Mouse (Mus musculus) layer of hippocampus, adult 9-11 months (tissue): ENCODE data around the gene Sh3pxd2a.

Experiments
- DNase-seq: peaks from one replicate; pipeline ENCODE4 v3.0.0; 2022

Sh3pxd2a gene

GRCm38 (mm10) chr19:47305401-47305800 is 158.8 kb downstream of the Sh3pxd2a start:
- DNase-seq, result no peak

- no peak for DNase-seq
These were observed 159.9 kb downstream of the Sh3pxd2a start for GRCm38 (mm10) chr19:47304170-47304745.

GRCm38 (mm10) chr19:47303128-47303527 is 161.1 kb downstream of the Sh3pxd2a start:
- DNase-seq, result no peak

DNA sequence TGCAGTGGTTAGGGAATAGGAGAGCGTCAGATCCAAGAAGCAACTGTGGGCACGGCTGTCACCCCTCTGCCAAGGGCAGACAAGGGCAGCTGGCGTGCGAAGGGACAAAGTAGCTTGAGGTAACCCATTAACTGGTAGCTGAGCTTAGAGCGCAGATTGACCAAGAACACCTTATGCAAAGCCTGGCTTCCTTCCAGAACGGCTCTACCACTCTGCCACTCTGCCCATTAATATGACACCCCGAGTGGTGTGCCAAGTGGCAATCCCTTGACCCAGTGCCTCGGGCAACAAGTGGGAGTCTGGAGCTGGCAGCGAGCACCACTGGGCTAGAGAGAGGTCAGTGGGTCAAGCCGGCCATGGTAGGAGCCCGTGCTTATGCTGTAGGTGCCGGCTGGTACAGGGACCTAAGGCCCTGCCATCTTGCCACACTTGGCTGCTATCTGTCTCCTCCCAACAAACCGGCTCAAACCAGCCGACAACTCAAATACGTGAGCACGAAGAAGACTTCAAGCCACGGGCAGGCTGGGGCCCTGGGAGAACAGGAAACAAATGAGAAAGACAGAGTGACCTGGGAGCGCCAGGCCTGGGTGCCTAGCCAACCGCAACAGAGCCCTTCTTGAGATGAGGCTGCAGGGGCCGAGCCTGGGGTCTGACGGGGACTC is 161.9 kb downstream of the Sh3pxd2a start:
- DNase-seq, result no peak

- DNase-seq, result no peak
These were observed 162.7 kb downstream of the Sh3pxd2a start for GRCm38 (mm10) chr19:47301303-47302190.

DNA sequence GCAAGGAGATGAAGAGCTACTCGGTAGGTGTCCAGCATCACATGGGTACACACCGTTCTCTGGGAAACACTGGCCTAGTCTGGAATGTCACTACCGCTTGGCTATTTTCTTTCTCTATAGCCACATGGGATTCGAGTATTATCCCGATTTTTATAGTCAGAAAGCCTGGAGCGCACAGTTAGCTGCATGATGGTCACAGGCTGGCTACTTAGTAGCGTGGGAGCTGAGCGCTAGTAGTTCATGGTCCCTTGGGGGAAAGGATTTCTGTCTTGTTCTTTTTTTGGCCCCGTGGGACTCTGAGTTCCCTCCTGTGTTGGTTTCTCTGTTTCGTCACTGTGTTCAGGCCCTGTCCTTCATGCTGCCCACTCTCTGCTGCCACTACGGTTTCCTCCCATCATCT is 166.1 kb downstream of the Sh3pxd2a start:
- DNase-seq, result no peak

DNA sequence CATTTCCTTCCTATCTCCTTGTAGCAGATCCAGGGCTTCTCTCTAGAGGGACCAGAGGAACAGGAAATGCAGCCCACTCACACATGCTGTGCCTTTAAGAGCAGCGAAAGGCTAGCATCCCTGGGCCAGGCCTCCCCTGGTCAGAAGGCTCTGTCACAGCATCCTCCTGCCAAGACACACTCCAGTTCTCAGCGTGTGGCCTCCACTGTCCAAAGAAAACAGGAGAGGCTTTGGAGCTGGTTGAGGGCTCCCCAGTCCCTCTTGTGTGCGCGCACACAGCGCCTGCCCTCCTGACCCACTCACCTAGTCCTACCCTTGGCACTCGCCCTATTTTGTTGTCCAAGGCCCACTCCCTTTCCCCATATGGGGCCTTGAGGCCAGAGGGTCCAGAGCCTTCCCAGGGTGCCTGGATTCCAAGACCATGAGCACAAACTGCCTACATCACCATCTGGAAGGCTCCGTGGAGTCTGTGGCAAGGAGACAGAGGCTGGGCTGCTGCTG is 171.7 kb downstream of the Sh3pxd2a start:
- no peak for DNase-seq

GRCm38 (mm10) chr19:47291307-47292080 is 172.7 kb downstream of the Sh3pxd2a start:
- no peak for DNase-seq

DNA sequence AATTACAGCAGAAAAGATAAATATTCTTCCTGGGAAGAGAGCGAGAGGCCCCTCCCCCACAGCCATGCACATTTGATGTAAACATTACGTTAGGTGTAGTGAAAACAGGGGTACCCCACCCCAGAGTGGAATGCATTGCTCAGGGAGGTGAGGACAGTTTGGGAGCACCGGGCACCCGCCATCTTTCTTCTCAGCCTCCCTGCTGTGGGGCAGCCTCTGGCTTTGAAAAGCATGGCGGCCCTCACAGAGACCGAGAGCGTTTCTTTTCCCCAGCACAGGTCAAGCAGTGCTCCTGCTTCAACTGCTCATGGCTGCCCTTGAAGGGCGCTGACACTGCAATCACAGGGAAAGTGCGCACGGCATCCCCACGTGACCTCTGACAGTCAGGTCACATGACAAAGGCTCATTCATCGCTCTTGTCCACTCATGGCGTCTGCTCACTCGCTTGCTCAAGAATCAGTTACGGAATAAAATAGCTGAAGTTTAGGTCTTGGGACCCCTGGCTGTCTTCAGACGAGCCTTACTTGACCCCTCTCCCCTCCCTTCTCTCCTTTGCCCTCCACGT is 177.2 kb downstream of the Sh3pxd2a start:
- no peak for DNase-seq

DNA sequence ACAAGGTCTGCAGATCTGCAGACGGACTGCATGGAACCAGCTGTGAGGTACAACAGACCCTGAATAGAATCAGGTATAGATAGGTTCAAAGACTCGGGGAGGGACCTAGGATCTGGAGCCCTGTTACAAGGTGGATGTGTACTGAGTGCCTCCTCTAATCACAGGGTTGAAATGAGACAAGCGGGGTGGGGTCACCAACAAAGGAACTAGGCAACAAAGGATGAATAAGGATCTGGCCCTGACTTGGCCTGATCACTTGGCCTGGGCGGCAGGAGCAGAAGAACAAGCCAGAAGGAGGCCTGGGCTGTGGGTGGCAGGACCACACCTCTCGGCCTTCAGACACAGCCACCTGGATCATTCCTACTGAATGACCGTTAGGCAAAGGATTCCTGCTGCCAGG is 178.6 kb downstream of the Sh3pxd2a start:
- no peak for DNase-seq

DNA sequence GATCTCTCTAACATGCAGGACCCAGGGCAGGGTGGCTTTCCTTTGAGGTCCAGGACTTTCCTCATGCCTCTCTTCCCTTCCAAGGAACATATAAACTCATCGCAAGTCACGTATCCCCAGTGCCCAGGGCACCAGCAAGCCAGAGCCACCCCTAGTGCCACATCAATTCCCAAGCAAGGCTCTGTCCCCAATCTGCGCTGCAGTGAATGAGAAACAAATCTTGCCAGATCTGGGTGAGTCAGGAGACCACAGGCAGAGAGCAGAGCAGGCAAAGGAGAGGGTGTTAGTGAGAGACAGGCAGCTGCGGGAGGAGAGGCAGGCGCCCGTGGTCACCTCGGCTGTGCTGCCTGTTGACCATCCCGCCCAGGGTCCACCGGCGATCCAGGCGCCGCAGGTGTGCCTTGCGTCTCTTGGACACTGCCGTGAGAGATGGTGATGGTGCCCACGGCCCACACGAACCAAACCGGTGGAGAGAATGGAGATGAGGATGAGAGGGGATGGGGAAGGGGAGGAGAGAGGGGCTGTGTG is 181.4 kb downstream of the Sh3pxd2a start:
- no peak for DNase-seq

DNA sequence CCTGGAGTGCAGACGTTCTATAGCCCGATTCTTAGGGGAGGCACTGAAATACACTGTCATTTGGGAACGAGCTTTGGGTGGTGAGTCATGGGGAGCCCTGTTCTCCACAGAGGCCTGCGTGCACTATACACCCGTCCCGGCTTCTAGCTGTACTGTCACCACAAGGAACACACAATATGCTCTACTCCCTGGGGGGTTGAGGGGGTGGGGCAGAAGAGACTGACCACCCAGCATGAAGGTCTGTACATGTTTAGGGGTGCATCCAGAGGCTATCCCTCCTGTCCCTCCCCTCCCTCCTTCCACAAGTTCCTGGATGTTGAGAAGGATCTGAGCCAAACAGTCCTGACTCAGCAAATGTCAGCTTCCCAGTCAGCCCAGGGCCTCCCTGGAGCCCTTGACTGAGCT is 182.1 kb downstream of the Sh3pxd2a start:
- DNase-seq, result no peak

- peak; percentile 61 for DNase-seq
These were observed 183.3 kb downstream of the Sh3pxd2a start for GRCm38 (mm10) chr19:47280894-47281293.

GRCm38 (mm10) chr19:47279788-47280532 is 184.2 kb downstream of the Sh3pxd2a start:
- DNase-seq, result peak; percentile 90

DNA sequence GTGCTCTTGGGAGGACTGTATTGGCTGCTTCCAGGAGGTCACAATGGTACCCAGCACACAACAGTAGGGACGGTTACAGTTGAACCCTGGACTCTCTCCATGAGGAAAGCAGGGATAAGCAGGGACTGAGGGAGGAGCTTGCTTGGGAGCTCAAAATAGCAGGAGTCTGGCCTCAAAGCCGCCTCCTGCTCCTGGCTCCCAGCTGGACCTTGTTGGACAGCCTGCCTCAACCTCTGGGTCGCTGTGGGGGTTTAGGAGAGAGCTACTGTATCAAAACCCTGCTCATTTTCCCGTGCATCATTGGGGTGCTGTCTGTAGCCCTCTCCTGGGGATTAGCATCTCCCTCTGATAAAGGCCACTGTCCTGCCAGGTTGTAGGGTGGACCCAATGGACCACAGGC is 184.8 kb downstream of the Sh3pxd2a start:
- DNase-seq, result no peak

GRCm38 (mm10) chr19:47276730-47277129 is 187.5 kb downstream of the Sh3pxd2a start:
- DNase-seq, result peak; percentile 82

DNA sequence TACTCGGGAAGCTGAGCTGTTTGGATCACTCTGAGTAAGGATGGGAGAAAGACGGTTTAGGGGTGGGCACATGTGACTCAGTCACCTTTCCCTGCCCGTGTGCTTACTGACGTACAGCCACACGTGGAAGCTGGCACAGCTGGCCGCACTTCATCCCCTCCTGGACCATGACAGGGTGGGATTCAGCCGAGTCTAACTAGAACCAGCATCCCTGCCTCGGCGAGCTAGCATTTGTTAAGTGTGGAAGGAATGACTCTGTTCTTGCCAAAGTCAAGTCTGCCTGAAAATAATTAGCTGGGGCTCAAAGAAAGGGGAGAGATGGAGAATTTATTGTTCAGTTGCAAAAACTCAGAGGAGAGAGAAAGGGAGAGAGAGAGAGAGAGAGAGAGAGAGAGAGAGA is 193.7 kb downstream of the Sh3pxd2a start:
- no peak for DNase-seq

GRCm38 (mm10) chr19:47269729-47270128 is 194.5 kb downstream of the Sh3pxd2a start:
- no peak for DNase-seq

- DNase-seq, result no peak
These were observed 197.1 kb downstream of the Sh3pxd2a start for GRCm38 (mm10) chr19:47267066-47267465.

- DNase-seq, result no peak
These were observed 198.0 kb downstream of the Sh3pxd2a start for GRCm38 (mm10) chr19:47266070-47266801.
